Mouse (Mus musculus) MEL (cell line): ENCODE measurements around the gene Ms4a18. TPM values are rescaled to one million over a fixed set of nuclear protein-coding genes. Genes with fewer than 3 reads are reported as not detected.

Experiments used
- DNase-seq: peaks from one replicate; pipeline ENCODE4 v3.0.0; 2011; ENCODE audit warnings: low read depth, low spot score
- H3K27ac ChIP-seq: 2 replicates; pipeline ENCODE4 v1.5.1; 2012; ENCODE audit warnings: low read depth, mild to moderate bottlenecking, control low read depth, low read length, moderate library complexity; ENCODE audit not compliant: control insufficient read depth
- H3K27me3 ChIP-seq, 2 experiments: fragments of 150-350 bp in 1 of 2; sonication (generic) in 1 of 2; 2 replicates each; pipeline ENCODE4 v1.6.1; 2012; ENCODE audit warnings: low read length in 2 of 2, mild to moderate bottlenecking in 2 of 2, improper control_type of control experiment in 1 of 2, moderate library complexity in 1 of 2; ENCODE audit not compliant: insufficient read depth in 2 of 2, control insufficient read depth in 1 of 2
- H3K36me3 ChIP-seq, 2 experiments: 2 replicates each; pipeline ENCODE4 v1.6.1; 2012 to 2014; ENCODE audit warnings: low read length in 2 of 2, improper control_type of control experiment in 1 of 2, inconsistent platforms in 1 of 2, mild to moderate bottlenecking in 1 of 2; ENCODE audit not compliant: insufficient read depth in 2 of 2, control insufficient read depth in 1 of 2
- H3K4me1 ChIP-seq, 2 experiments: fragments of 150-350 bp in 1 of 2; sonication (generic) in 1 of 2; 2 replicates each; pipeline ENCODE4 v1.6.1; 2012; ENCODE audit warnings: low read length in 2 of 2, improper control_type of control experiment in 1 of 2, mild to moderate bottlenecking in 1 of 2; ENCODE audit not compliant: insufficient read depth in 2 of 2, control insufficient read depth in 1 of 2
- H3K4me3 ChIP-seq, 2 experiments: fragments of 150-350 bp in 1 of 2; sonication (generic) in 1 of 2; 2 replicates each; pipeline ENCODE4 v1.5.1; 2012; ENCODE audit warnings: low read depth in 2 of 2, low read length in 2 of 2, mild to moderate bottlenecking in 2 of 2, moderate library complexity in 2 of 2, control low read depth in 1 of 2, improper control_type of control experiment in 1 of 2; ENCODE audit not compliant: control insufficient read depth in 1 of 2, insufficient read depth in 1 of 2
- H3K79me2 ChIP-seq: 2 replicates; pipeline ENCODE4 v1.6.1; 2012; ENCODE audit warnings: mild to moderate bottlenecking, low read length, moderate library complexity; ENCODE audit not compliant: control insufficient read depth, poor library complexity, insufficient read depth
- H3K9ac ChIP-seq: 2 replicates; pipeline ENCODE4 v1.6.1; 2012; ENCODE audit warnings: low read depth, mild to moderate bottlenecking, control low read depth, low read length, moderate library complexity; ENCODE audit not compliant: control insufficient read depth, poor library complexity, severe bottlenecking
- H3K9me3 ChIP-seq: fragments of 150-350 bp; sonication (generic); replicated peaks from 2 replicates; pipeline ENCODE4 v1.6.1; 2012; ENCODE audit warnings: mild to moderate bottlenecking, low read length, improper control_type of control experiment, moderate library complexity; ENCODE audit not compliant: insufficient read depth
- CHD2 ChIP-seq: IDR thresholded peaks from 2 replicates; pipeline ENCODE4 v1.6.1; 2011; ENCODE audit warnings: low read length, improper control_type of control experiment
- E2F4 ChIP-seq: IDR thresholded peaks from 2 replicates; pipeline ENCODE4 v1.6.1; 2011; ENCODE audit warnings: low read depth, low read length, improper control_type of control experiment, borderline replicate concordance
- ELF1 ChIP-seq: IDR thresholded peaks from 2 replicates; pipeline ENCODE4 v1.6.1; 2014; ENCODE audit warnings: low read depth, mild to moderate bottlenecking, inconsistent platforms, low read length, improper control_type of control experiment, moderate library complexity
- EP300 ChIP-seq, 2 experiments: IDR thresholded peaks; 2 replicates each; pipeline ENCODE4 v1.6.1; 2011; ENCODE audit warnings: improper control_type of control experiment in 2 of 2, low read length in 2 of 2, low read depth in 1 of 2, mild to moderate bottlenecking in 1 of 2
- ETS1 ChIP-seq: IDR thresholded peaks from 2 replicates; pipeline ENCODE4 v1.6.1; 2012; ENCODE audit warnings: low read depth, mild to moderate bottlenecking, inconsistent platforms, low read length, improper control_type of control experiment, moderate library complexity
- JUND ChIP-seq: IDR thresholded peaks from 2 replicates; pipeline ENCODE4 v1.6.1; 2011; ENCODE audit warnings: low read depth, mild to moderate bottlenecking, improper control_type of control experiment, low read length
- KAT2A ChIP-seq: conservative IDR thresholded peaks from 2 replicates; pipeline ENCODE4 v1.6.1; 2012; ENCODE audit warnings: low read depth, low read length, improper control_type of control experiment, inconsistent platforms
- MAFK ChIP-seq: IDR thresholded peaks from 2 replicates; pipeline ENCODE4 v1.6.1; 2011; ENCODE audit warnings: low read depth, mild to moderate bottlenecking, low read length, improper control_type of control experiment, borderline replicate concordance
- MAZ ChIP-seq: IDR thresholded peaks from 2 replicates; pipeline ENCODE4 v1.6.1; 2012; ENCODE audit warnings: low read depth, mild to moderate bottlenecking, inconsistent platforms, low read length, improper control_type of control experiment
- MEF2A ChIP-seq: IDR thresholded peaks from 2 replicates; pipeline ENCODE4 v1.6.1; 2014; ENCODE audit warnings: low read depth, mild to moderate bottlenecking, inconsistent platforms, low read length, improper control_type of control experiment; ENCODE audit not compliant: poor library complexity, insufficient replicate concordance, severe bottlenecking; ENCODE audit errors: extremely low read depth
- MXI1 ChIP-seq: IDR thresholded peaks from 2 replicates; pipeline ENCODE4 v1.6.1; 2011; ENCODE audit warnings: mild to moderate bottlenecking, low read depth, low read length, improper control_type of control experiment
- MYB ChIP-seq: IDR thresholded peaks from 2 replicates; pipeline ENCODE4 v1.6.1; 2011; ENCODE audit warnings: mild to moderate bottlenecking, low read depth, low read length, improper control_type of control experiment
- NELFE ChIP-seq: IDR thresholded peaks from 2 replicates; pipeline ENCODE4 v1.6.1; 2011; ENCODE audit warnings: low read depth, low read length, improper control_type of control experiment
- POLR2A ChIP-seq, 2 experiments: IDR thresholded peaks; 2 replicates each; pipeline ENCODE4 v1.6.1; 2011 to 2012; ENCODE audit warnings: low read length in 2 of 2, mild to moderate bottlenecking in 2 of 2, control low read depth in 1 of 2, improper control_type of control experiment in 1 of 2, low read depth in 1 of 2, moderate library complexity in 1 of 2; ENCODE audit not compliant: control insufficient read depth in 1 of 2, insufficient read depth in 1 of 2, poor library complexity in 1 of 2
- POLR2AphosphoS2 ChIP-seq: IDR thresholded peaks from 2 replicates; pipeline ENCODE4 v1.6.1; 2011; ENCODE audit warnings: low read length, improper control_type of control experiment
- RAD21 ChIP-seq: IDR thresholded peaks from 2 replicates; pipeline ENCODE4 v1.6.1; 2011; ENCODE audit warnings: mild to moderate bottlenecking, low read depth, low read length, improper control_type of control experiment
- SIN3A ChIP-seq: IDR thresholded peaks from 2 replicates; pipeline ENCODE4 v1.6.1; 2012; ENCODE audit warnings: low read length, improper control_type of control experiment, inconsistent platforms
- SMC3 ChIP-seq: IDR thresholded peaks from 2 replicates; pipeline ENCODE4 v1.6.1; 2011; ENCODE audit warnings: low read depth, low read length, improper control_type of control experiment
- TCF12 ChIP-seq: IDR thresholded peaks from 2 replicates; pipeline ENCODE4 v1.6.1; 2014; ENCODE audit warnings: low read depth, mild to moderate bottlenecking, inconsistent platforms, low read length, improper control_type of control experiment, moderate library complexity
- USF1 ChIP-seq: IDR thresholded peaks from 2 replicates; pipeline ENCODE4 v1.6.1; 2014; ENCODE audit warnings: low read depth, mild to moderate bottlenecking, inconsistent platforms, low read length, improper control_type of control experiment, moderate library complexity
- ZC3H11A ChIP-seq: IDR thresholded peaks from 2 replicates; pipeline ENCODE4 v1.6.1; 2012; ENCODE audit warnings: low read depth, mild to moderate bottlenecking, inconsistent platforms, low read length, improper control_type of control experiment
- ZKSCAN1 ChIP-seq: IDR thresholded peaks from 2 replicates; pipeline ENCODE4 v1.6.1; 2012; ENCODE audit warnings: low read depth, mild to moderate bottlenecking, inconsistent platforms, low read length, improper control_type of control experiment, moderate library complexity
- ZMIZ1 ChIP-seq: IDR thresholded peaks from 2 replicates; pipeline ENCODE4 v1.6.1; 2012; ENCODE audit warnings: low read depth, mild to moderate bottlenecking, inconsistent platforms, low read length, improper control_type of control experiment, moderate library complexity
- ZNF384 ChIP-seq: IDR thresholded peaks from 2 replicates; pipeline ENCODE4 v1.6.1; 2012; ENCODE audit warnings: low read depth, mild to moderate bottlenecking, inconsistent platforms, low read length, improper control_type of control experiment
- polyA plus RNA-seq, 2 experiments: library from polyadenylated mRNA; stranded (reverse) in 1 of 2; unstranded in 1 of 2; fragments of >175 nt in 1 of 2; fragments of >200 nt in 1 of 2; gene quantifications; 2 replicates each; pipeline versions ENCODE4 v1.2.1 to v1.2.4; 2012; ENCODE audit warnings: low replicate concordance in 2 of 2, low read depth in 1 of 2; ENCODE audit not compliant: insufficient read length in 2 of 2, insufficient read depth in 1 of 2, missing spikeins in 1 of 2
- total RNA-seq: library from RNA; depleted of rRNA; stranded (reverse); fragments of 300-350 nt; gene quantifications from 2 replicates; pipeline ENCODE4 v1.2.3, GENCODE M21; 2012; rRNA removed

The Ms4a18 gene
- total RNA-seq = not detected in 2 replicates
- not detected for polyA plus RNA-seq

GRCm38 (mm10) chr19:11017891-11018290, at the start of gene Ms4a18:
Ms4a18 (minus strand) TSS chr19:11018031.
- Histone ChIP-seq H3K9ac (no peak within 1 kb of the TSS), H3K27me3 (no peaks in the 10 kb centered on the region; a peak in 1 of 4 replicates), H3K4me1 (no peaks in the 10 kb centered on the region), H3K4me3 (no peak within 1 kb of the TSS), H3K36me3 (no peaks in the 10 kb centered on the region), H3K27ac (no peak within 1 kb of the TSS), H3K79me2 (no peaks in the 10 kb centered on the region), H3K9me3 (no peaks in the 10 kb centered on the region)
- no peak for DNase-seq
- TF ChIP-seq ZKSCAN1 (no peak), MXI1 (no peak), ELF1 (no peak), USF1 (no peak), MYB (no peak), ZMIZ1 (no peak), NELFE (no peak), SIN3A (no peak), SMC3 (no peak), EP300 (IDR thresholded peaks at IDR 0.05; ENCODE audit: low read depth in 1 of 2, low read length in 2 of 2) (no peak), KAT2A (no peak), RAD21 (no peak), POLR2A (IDR thresholded peaks at IDR 0.05; ENCODE audit: control insufficient read depth in 1 of 2, insufficient read depth in 1 of 2, low read depth in 1 of 2, low read length in 2 of 2, poor library complexity in 1 of 2) (no peak), JUND (no peak)

DNA sequence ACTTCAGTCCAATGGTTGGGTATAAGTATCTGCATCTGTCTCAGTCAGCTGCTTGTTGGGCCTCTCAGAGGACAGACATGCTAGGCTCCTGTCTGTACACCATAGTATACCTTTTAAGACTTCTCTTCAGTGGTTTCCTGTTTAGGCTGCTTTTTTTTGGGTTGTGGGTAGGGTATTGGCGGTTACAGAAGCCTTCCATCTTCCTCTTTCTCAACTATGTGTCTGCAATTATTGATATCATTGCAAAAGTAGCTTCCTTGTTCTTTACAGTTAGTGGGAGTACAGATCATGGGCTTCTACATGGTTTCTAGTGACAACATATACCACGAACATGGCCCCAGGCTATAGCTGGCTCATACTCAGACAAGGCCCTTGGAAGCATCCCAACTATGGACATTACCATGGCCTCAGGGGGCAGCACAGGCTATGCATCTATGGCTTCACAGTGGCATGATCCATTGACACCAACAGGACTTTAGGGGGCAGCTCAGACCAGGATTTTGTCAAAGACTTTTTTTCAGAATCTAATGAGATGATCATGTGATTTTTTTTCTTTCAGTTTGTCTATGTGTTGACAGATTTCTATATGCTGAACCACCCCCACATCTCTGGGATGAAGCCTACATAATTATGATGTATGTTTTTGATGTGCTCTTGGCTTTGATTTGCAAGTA, 47.5 kb upstream of the Ms4a18 start:
- peak; percentile 22 for DNase-seq
- no peaks in the 10 kb centered on the region for H3K36me3 ChIP-seq
- H3K27ac ChIP-seq = no peak overlapping the region
- no peaks in the 10 kb centered on the region; a peak in 1 of 4 replicates for H3K27me3 ChIP-seq
- no peaks in the 10 kb centered on the region for H3K4me1 ChIP-seq
- no peaks in the 10 kb centered on the region for H3K9me3 ChIP-seq
- H3K79me2 ChIP-seq = no peaks in the 10 kb centered on the region
- no peak overlapping the region for H3K9ac ChIP-seq
- TF ChIP-seq SIN3A (no peak), E2F4 (no peak), ZNF384 (no peak), POLR2AphosphoS2 (no peak), ZC3H11A (no peak), MAFK (no peak), TCF12 (no peak), ZKSCAN1 (no peak), MAZ (no peak), ETS1 (no peak), SMC3 (no peak), MEF2A (no peak), CHD2 (no peak)
- H3K4me3 ChIP-seq = no peak overlapping the region
